Mouse (Mus musculus) layer of hippocampus, postnatal 14 days (tissue): ENCODE measurements at regions not wholly inside any gene's neighbourhood (a gene's known extent, or its start where the extent isn't known, plus 50 kb on each side); places are given as distances from the start of the nearest gene placed in this dataset.

Source experiments
- DNase-seq, 2 experiments: peaks; one replicate each; pipeline ENCODE4 v3.0.0; 2021 to 2022; ENCODE audit warnings: low spot score in 2 of 2, mixed read lengths in 1 of 2

- DNase-seq, result no peak
These were observed 151.9 kb downstream of the Drd1 start for GRCm38 (mm10) chr13:53903626-53904025.

- no peak for DNase-seq
These were observed 152.7 kb downstream of the Drd1 start for GRCm38 (mm10) chr13:53902831-53903230.

- no peak for DNase-seq
These were observed 155.0 kb downstream of the Drd1 start for GRCm38 (mm10) chr13:53900406-53901025.

GRCm38 (mm10) chr13:53898351-53898750, 157.2 kb downstream of the Drd1 start:
- no peak for DNase-seq

GRCm38 (mm10) chr13:53897176-53897575, 158.3 kb downstream of the Drd1 start:
- no peak for DNase-seq

GRCm38 (mm10) chr13:53888411-53888810, 167.1 kb downstream of the Drd1 start:
- no peak for DNase-seq

GRCm38 (mm10) chr13:53885756-53886155, 169.7 kb downstream of the Drd1 start:
- no peak for DNase-seq

GRCm38 (mm10) chr13:53883206-53883605, 172.3 kb downstream of the Drd1 start:
- no peak for DNase-seq

- DNase-seq, result no peak
These were observed 174.8 kb downstream of the Drd1 start for GRCm38 (mm10) chr13:53880466-53881250.

GRCm38 (mm10) chr13:53875546-53875945, 180.0 kb downstream of the Drd1 start:
- DNase-seq, result no peak

GRCm38 (mm10) chr13:53865323-53865722, 190.2 kb downstream of the Drd1 start:
- no peak for DNase-seq

GRCm38 (mm10) chr13:53862336-53862735, 193.2 kb downstream of the Drd1 start:
- DNase-seq, result peak; percentile 12 to 28

- no peak for DNase-seq
These were observed 201.3 kb downstream of the Drd1 start for GRCm38 (mm10) chr13:53854196-53854595.

GRCm38 (mm10) chr13:53850146-53850545, 205.4 kb downstream of the Drd1 start:
- no peak for DNase-seq

GRCm38 (mm10) chr13:53846221-53846620, 209.3 kb downstream of the Drd1 start:
- no peak for DNase-seq

- no peak for DNase-seq
These were observed 209.7 kb downstream of the Drd1 start for GRCm38 (mm10) chr13:53845786-53846185.

GRCm38 (mm10) chr13:53825957-53826580, 229.4 kb downstream of the Drd1 start:
- DNase-seq, result peak in 1 of 2 experiments; percentile 23

GRCm38 (mm10) chr13:53822061-53822460, 233.4 kb downstream of the Drd1 start:
- no peak for DNase-seq

GRCm38 (mm10) chr13:53815629-53816028, 239.9 kb downstream of the Drd1 start:
- DNase-seq, result no peak

- no peak for DNase-seq
These were observed 241.4 kb downstream of the Drd1 start for GRCm38 (mm10) chr13:53814088-53814487.

GRCm38 (mm10) chr13:53811862-53812261, 243.6 kb downstream of the Drd1 start:
- DNase-seq, result peak in 1 of 2 experiments; percentile 26

- DNase-seq, result no peak
These were observed 244.4 kb downstream of the Drd1 start for GRCm38 (mm10) chr13:53811151-53811550.
